Mouse (Mus musculus) T-helper 17 cell (primary cell): ENCODE results near the gene Zfp451.
"Not testable (repeated sequence)": the region's sequence is repeated elsewhere in the genome, so short reads cannot be mapped to it uniquely, and the experiment has no call there.

Experiments used
- in situ Hi-C, 2 experiments: fragments of 300-600 bp; cut with MboI, MseI; formaldehyde crosslinking; loops; 1 replicate in 1 of 2; 2 replicates in 1 of 2; pipeline ENCODE4 v1.15.1; 2025; ENCODE audit warnings: high pct_unique_total_duplicates in 2 of 2

Zfp451 gene

GRCm38 (mm10) chr1:33757491-33758041 lies 56.8 kb downstream of the Zfp451 start, which contains the start of gene Bag2:
TSS of gene Bag2 (minus strand) at chr1:33757795.
- in situ Hi-C loops: no loop called here

- in situ Hi-C loops: no loop called here
These were observed 57.4 kb downstream of the Zfp451 start for GRCm38 (mm10) chr1:33757033-33757413.

- in situ Hi-C loops: no loop called here
These were observed 58.0 kb downstream of the Zfp451 start for GRCm38 (mm10) chr1:33756258-33757032.

- in situ Hi-C loops: no loop called here
These were observed 58.6 kb downstream of the Zfp451 start for GRCm38 (mm10) chr1:33755799-33756198.

GRCm38 (mm10) chr1:33754965-33755735 lies 59.2 kb downstream of the Zfp451 start:
- in situ Hi-C loops: no loop called here

GRCm38 (mm10) chr1:33754089-33754488 lies 60.3 kb downstream of the Zfp451 start:
- in situ Hi-C loops: no loop called here

- in situ Hi-C loops: no loop called here
These were observed 63.1 kb downstream of the Zfp451 start for GRCm38 (mm10) chr1:33751283-33751682.

GRCm38 (mm10) chr1:33749709-33750108 lies 64.7 kb downstream of the Zfp451 start:
- in situ Hi-C loops: not testable (repeated sequence)

GRCm38 (mm10) chr1:33749109-33749508 lies 65.3 kb downstream of the Zfp451 start:
- in situ Hi-C loops: no loop called here

- in situ Hi-C loops: no loop called here
These were observed 68.5 kb downstream of the Zfp451 start for GRCm38 (mm10) chr1:33745901-33746300.

GRCm38 (mm10) chr1:33744815-33745214 lies 69.6 kb downstream of the Zfp451 start:
- in situ Hi-C loops: not testable (repeated sequence)

GRCm38 (mm10) chr1:33742903-33743302 lies 71.5 kb downstream of the Zfp451 start:
- in situ Hi-C loops: no loop called here

- in situ Hi-C loops: no loop called here
These were observed 75.1 kb downstream of the Zfp451 start for GRCm38 (mm10) chr1:33739302-33739701.

- in situ Hi-C loops: no loop called here
These were observed 75.6 kb downstream of the Zfp451 start for GRCm38 (mm10) chr1:33738681-33739278.

GRCm38 (mm10) chr1:33738281-33738680 lies 76.1 kb downstream of the Zfp451 start:
- in situ Hi-C loops: no loop called here

- in situ Hi-C loops: loop anchor here (5.0 kb wide), 1 partner anchor 52 kb away; no protein-coding TSS in a partner anchor
These were observed 80.3 kb downstream of the Zfp451 start for GRCm38 (mm10) chr1:33734001-33734685.

GRCm38 (mm10) chr1:33733044-33733443 lies 81.4 kb downstream of the Zfp451 start:
- in situ Hi-C loops: loop anchor here (5.0 kb wide), 1 partner anchor 51 kb away; no protein-coding TSS in a partner anchor

- in situ Hi-C loops: no loop called here
These were observed 89.3 kb downstream of the Zfp451 start for GRCm38 (mm10) chr1:33725086-33725485.

- in situ Hi-C loops: no loop called here
These were observed 89.9 kb downstream of the Zfp451 start for GRCm38 (mm10) chr1:33724516-33724915.

GRCm38 (mm10) chr1:33721020-33721419 lies 93.4 kb downstream of the Zfp451 start:
- in situ Hi-C loops: no loop called here

GRCm38 (mm10) chr1:33720231-33720630 lies 94.2 kb downstream of the Zfp451 start:
- in situ Hi-C loops: no loop called here
